Mouse (Mus musculus) adrenal gland, postnatal 36 days (tissue): ENCODE data around the gene Gm3417. TPM values are rescaled to one million over a fixed set of nuclear protein-coding genes. Genes with fewer than 3 reads are reported as not detected.
A peak's percentile ranks its signal among the peaks of the same experiment; 100 is the strongest.
"Not testable (repeated sequence)": the region's sequence is repeated elsewhere in the genome, so short reads cannot be mapped to it uniquely, and the experiment has no call there.

Experiments
- DNase-seq, 2 experiments: peaks; one replicate each; pipeline ENCODE4 v3.0.0; 2021; ENCODE audit warnings: mixed read lengths in 1 of 2
- long read RNA-seq, 2 experiments: library from polyadenylated mRNA; stranded (forward); transcript quantifications; one replicate each; pipeline ENCODE4 v2.0.0; 2021; ENCODE audit warnings: borderline sequencing depth in 2 of 2
- total RNA-seq, 2 experiments: library from RNA; stranded (reverse); gene quantifications; 2 replicates each; pipeline ENCODE4 v1.2.3; 2021

Gene Gm3417
- total RNA-seq: not detected
- long read RNA-seq, experiment 1, partial matches to known transcripts: 1 of 2 reads
- long read RNA-seq, experiment 1, other reads (novel, unspliced or antisense): 1 of 2 reads
- long read RNA-seq, experiment 2, partial matches to known transcripts: 0 of 2 reads
- long read RNA-seq, experiment 2, other reads (novel, unspliced or antisense): 2 of 2 reads

- DNase-seq: not testable (repeated sequence)
Observed at GRCm38 (mm10) chr17:14978362-14979038, at the start of gene Gm3417, which contains the start of gene 9030025P20Rik. Gm3417 (minus strand) TSS chr17:14978790. 9030025P20Rik (plus strand) TSS chr17:14978468.

- DNase-seq: not testable (repeated sequence)
Observed at GRCm38 (mm10) chr17:15025513-15025912, 46.9 kb upstream of the Gm3417 start.

- not testable (repeated sequence) for DNase-seq
Observed at GRCm38 (mm10) chr17:15024502-15025193, 46.1 kb upstream of the Gm3417 start.

- not testable (repeated sequence) for DNase-seq
Observed at GRCm38 (mm10) chr17:15023878-15024492, 45.4 kb upstream of the Gm3417 start.

- DNase-seq: peak; percentile 1 to 9
Observed at GRCm38 (mm10) chr17:15021503-15022220, 43.1 kb upstream of the Gm3417 start.

- not testable (repeated sequence) for DNase-seq
Observed at GRCm38 (mm10) chr17:15009706-15010413, 31.3 kb upstream of the Gm3417 start, which contains the start of gene Gm3435. Gm3435 (plus strand) TSS chr17:15010176.

GRCm38 (mm10) chr17:15009088-15009487 lies 30.5 kb upstream of the Gm3417 start:
- not testable (repeated sequence) for DNase-seq

- not testable (repeated sequence) for DNase-seq
Observed at GRCm38 (mm10) chr17:15000047-15000446, 21.5 kb upstream of the Gm3417 start.

- not testable (repeated sequence) for DNase-seq
Observed at GRCm38 (mm10) chr17:14994140-14994539, 15.6 kb upstream of the Gm3417 start.

GRCm38 (mm10) chr17:14993139-14993832 lies 14.7 kb upstream of the Gm3417 start:
- not testable (repeated sequence) for DNase-seq

- not testable (repeated sequence) for DNase-seq
Observed at GRCm38 (mm10) chr17:14992522-14993138, 14.0 kb upstream of the Gm3417 start.

GRCm38 (mm10) chr17:14990116-14990702 lies 11.6 kb upstream of the Gm3417 start:
- not testable (repeated sequence) for DNase-seq

- DNase-seq: not testable (repeated sequence)
Observed at GRCm38 (mm10) chr17:14977718-14978361, 750 bp downstream of the Gm3417 start.

GRCm38 (mm10) chr17:14968373-14968913 lies 10.1 kb downstream of the Gm3417 start:
- not testable (repeated sequence) for DNase-seq

GRCm38 (mm10) chr17:14961557-14962154 lies 16.9 kb downstream of the Gm3417 start:
- not testable (repeated sequence) for DNase-seq

- peak; percentile 43 to 63 for DNase-seq
Observed at GRCm38 (mm10) chr17:14960951-14961556, 17.5 kb downstream of the Gm3417 start, which contains the start of gene Phf10. Phf10 (minus strand) TSS chr17:14961273.

- peak in 1 of 2 experiments; percentile 36 for DNase-seq
Observed at GRCm38 (mm10) chr17:14960520-14960919, 18.1 kb downstream of the Gm3417 start.
